Mouse (Mus musculus): ENCODE data around the gene Kcnip1.

GRCm38 (mm10) chr11:33992938-33993337, at the start of gene Kcnip1:
- TF ChIP-seq POLR2A (IDR thresholded peaks at IDR 0.05; ENCODE audit: extremely low read depth, insufficient read depth, low read length) (no peak), CTCF (IDR thresholded peaks at IDR 0.05; ENCODE audit: low read depth, low read length) (no peak)
